Mouse (Mus musculus) mesoderm, embryonic 11.5 days (tissue): Measurements from ENCODE around the gene Tlcd1.

Source experiments
- DNase-seq: peaks from one replicate; pipeline ENCODE4 v3.0.0-alpha.2; 2012; ENCODE audit warnings: low read depth, low spot score

Tlcd1 gene

GRCm38 (mm10) chr11:78161169-78161568, 15.3 kb upstream of the Tlcd1 start:
- no peak for DNase-seq

GRCm38 (mm10) chr11:78161968-78162367, 14.5 kb upstream of the Tlcd1 start:
- no peak for DNase-seq

- no peak for DNase-seq
Observed at GRCm38 (mm10) chr11:78162504-78162903, 14.0 kb upstream of the Tlcd1 start.

GRCm38 (mm10) chr11:78163045-78163444, 13.5 kb upstream of the Tlcd1 start:
- no peak for DNase-seq

GRCm38 (mm10) chr11:78163681-78164603, 12.6 kb upstream of the Tlcd1 start:
- DNase-seq = peak; percentile 91

GRCm38 (mm10) chr11:78164604-78164923, 11.9 kb upstream of the Tlcd1 start:
- no peak for DNase-seq

GRCm38 (mm10) chr11:78164924-78165760, 11.4 kb upstream of the Tlcd1 start, which contains the start of gene Traf4:
Traf4 (minus strand) TSS chr11:78165589.
- DNase-seq = peak; percentile 91

GRCm38 (mm10) chr11:78165761-78166109, 10.8 kb upstream of the Tlcd1 start:
- no peak for DNase-seq

GRCm38 (mm10) chr11:78166161-78166560, 10.3 kb upstream of the Tlcd1 start:
- DNase-seq = no peak

- DNase-seq = no peak
Observed at GRCm38 (mm10) chr11:78166640-78167039, 9.9 kb upstream of the Tlcd1 start.

GRCm38 (mm10) chr11:78167257-78167959, 9.1 kb upstream of the Tlcd1 start:
- no peak for DNase-seq

- no peak for DNase-seq
Observed at GRCm38 (mm10) chr11:78168541-78169468, 7.7 kb upstream of the Tlcd1 start.

- no peak for DNase-seq
Observed at GRCm38 (mm10) chr11:78170306-78170705, 6.2 kb upstream of the Tlcd1 start.

- no peak for DNase-seq
Observed at GRCm38 (mm10) chr11:78171328-78171727, 5.2 kb upstream of the Tlcd1 start.

GRCm38 (mm10) chr11:78172034-78172747, 4.3 kb upstream of the Tlcd1 start:
- DNase-seq = no peak

GRCm38 (mm10) chr11:78172748-78173383, 3.6 kb upstream of the Tlcd1 start:
- DNase-seq = no peak

GRCm38 (mm10) chr11:78174506-78174905, 2.0 kb upstream of the Tlcd1 start:
- no peak for DNase-seq

- no peak for DNase-seq
Observed at GRCm38 (mm10) chr11:78175771-78176401, 625 bp upstream of the Tlcd1 start.

GRCm38 (mm10) chr11:78176905-78177331, 407 bp downstream of the Tlcd1 start:
- no peak for DNase-seq
